Mouse (Mus musculus) cerebellum, adult 2 months (tissue): ENCODE results near the gene Btg1.

Source experiments
- CTCF ChIP-seq: fragments of 200-500 bp; IDR thresholded peaks from 2 replicates; pipeline ENCODE4 v1.5.1; 2011; ENCODE audit warnings: low read depth, mild to moderate bottlenecking, control low read depth, low read length, moderate library complexity, borderline replicate concordance; ENCODE audit not compliant: insufficient read depth
- POLR2A ChIP-seq: fragments of 200-500 bp; IDR thresholded peaks from 2 replicates; pipeline ENCODE4 v1.6.1; 2011; ENCODE audit warnings: low read length, control low read depth, borderline replicate concordance; ENCODE audit not compliant: insufficient read depth

GRCm38 (mm10) chr10:96658906-96659305 is 42.1 kb downstream of the Btg1 start:
- no peak for TF ChIP-seq POLR2A
- no peak for TF ChIP-seq CTCF
